Mouse (Mus musculus): Measurements from ENCODE around the gene Pgm2l1. TPM values are rescaled to one million over a fixed set of nuclear protein-coding genes. Genes with fewer than 3 reads are reported as not detected.

Gene Pgm2l1
- total and polyA plus RNA-seq, 2 experiments from 2014 or later, result 34.4 to 127 TPM

DNA sequence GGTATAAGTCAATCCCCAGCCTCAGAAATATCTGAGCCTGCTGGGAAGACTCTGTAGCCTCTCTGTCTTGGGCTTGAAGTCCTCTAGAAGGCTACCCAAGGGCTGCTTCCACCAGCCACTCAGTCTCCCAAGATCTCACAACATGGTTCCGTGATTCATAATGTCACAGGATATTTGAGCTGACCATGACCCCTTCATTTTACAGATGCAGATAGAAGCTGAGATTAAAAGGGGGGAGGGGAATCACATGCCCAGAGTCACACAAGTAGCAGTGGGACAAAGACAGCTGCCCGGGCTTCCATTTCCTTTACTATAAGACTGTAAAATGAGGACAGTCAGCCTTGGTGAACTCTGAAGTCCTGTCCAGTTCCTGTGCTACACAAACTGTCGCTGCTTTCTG, 45.6 kb upstream of the Pgm2l1 start:
- ATAC-seq, result no peak
- peaks cover 14% of the 10 kb centered on the region for H3K27me3 ChIP-seq (ENCODE audit: insufficient read depth, low read length)
- no peak for TF ChIP-seq CTCF (IDR thresholded peaks at IDR 0.05; ENCODE audit: low read depth)
- H3K9ac ChIP-seq (replicated peaks; ENCODE audit: low read length), result no peak overlapping the region
- peaks cover 6% of the 10 kb centered on the region; the same call in 1 of the 2 replicates for H3K4me1 ChIP-seq (ENCODE audit: insufficient read depth, low read length)
- no peaks in the 10 kb centered on the region for H3K9me3 ChIP-seq (ENCODE audit: low read length)
- H3K27ac ChIP-seq, result no peak overlapping the region
- no peak for DNase-seq (ENCODE audit: low spot score)
- no peak overlapping the region for H3K4me2 ChIP-seq (ENCODE audit: low read depth, low read length)
- H3K4me3 ChIP-seq (ENCODE audit: low read length), result no peak overlapping the region
- H3K36me3 ChIP-seq (ENCODE audit: insufficient read depth, low read length), result no peaks in the 10 kb centered on the region
- 77% methylated on average over 3 of the region's 3 CpGs for WGBS

DNA sequence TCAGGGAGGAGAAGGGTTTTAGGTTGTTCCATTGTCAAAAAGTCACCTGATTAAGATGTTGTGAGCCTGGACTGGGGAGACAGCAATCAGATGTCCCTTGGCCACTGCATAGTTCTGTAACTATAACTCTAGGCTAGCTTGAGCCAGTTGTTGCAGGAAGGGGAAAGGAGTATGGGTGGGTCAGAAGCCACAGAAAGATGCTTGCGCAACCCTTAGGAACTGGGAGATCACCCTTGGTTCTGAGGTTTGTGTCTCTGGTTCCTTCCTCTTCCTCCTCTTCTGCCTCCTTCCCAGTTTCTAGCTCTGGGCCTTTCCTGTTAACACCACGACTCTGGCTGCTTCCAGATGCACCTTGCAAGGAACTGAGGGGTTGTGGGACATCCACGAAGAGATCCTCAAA, 44.8 kb upstream of the Pgm2l1 start:
- H3K27me3 ChIP-seq (ENCODE audit: insufficient read depth, low read length), result peaks cover 14% of the 10 kb centered on the region
- H3K9ac ChIP-seq (replicated peaks; ENCODE audit: low read length), result no peak overlapping the region
- no peak for TF ChIP-seq CTCF (IDR thresholded peaks at IDR 0.05; ENCODE audit: low read depth)
- no peak overlapping the region for H3K27ac ChIP-seq
- no peaks in the 10 kb centered on the region for H3K36me3 ChIP-seq (ENCODE audit: insufficient read depth, low read length)
- no peak overlapping the region for H3K4me2 ChIP-seq (ENCODE audit: low read depth, low read length)
- H3K4me1 ChIP-seq (ENCODE audit: insufficient read depth, low read length), result peaks cover 6% of the 10 kb centered on the region; the same call in 1 of the 2 replicates
- WGBS, result 79% methylated on average over 3 of the region's 3 CpGs
- ATAC-seq (no peak), DNase-seq (ENCODE audit: low spot score) (no peak)
- no peaks in the 10 kb centered on the region for H3K9me3 ChIP-seq (ENCODE audit: low read length)
- no peak overlapping the region for H3K4me3 ChIP-seq (ENCODE audit: low read length)

DNA sequence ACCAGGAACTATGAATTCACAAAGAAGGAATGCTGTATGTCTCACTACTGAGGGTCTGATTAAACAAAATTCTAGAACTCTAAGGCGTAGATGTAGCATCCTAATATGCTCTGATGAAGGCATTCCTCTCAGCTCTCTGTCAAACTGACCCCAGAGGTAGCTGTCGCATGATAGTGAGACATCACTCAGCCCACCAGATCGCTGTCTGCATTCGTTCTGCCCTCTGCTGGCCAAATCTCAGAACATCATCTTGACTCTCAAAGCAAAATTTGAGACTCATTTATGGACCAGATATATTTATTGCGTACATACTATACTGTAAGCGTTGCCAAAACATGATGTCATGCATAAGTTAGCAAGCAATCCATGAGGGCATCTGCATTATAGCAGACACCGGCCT, 39.6 kb upstream of the Pgm2l1 start:
- Histone ChIP-seq H3K27ac (no peak overlapping the region), H3K36me3 (ENCODE audit: insufficient read depth, low read length) (no peaks in the 10 kb centered on the region), H3K9ac (replicated peaks; ENCODE audit: low read length) (no peak overlapping the region), H3K4me1 (ENCODE audit: insufficient read depth, low read length) (no peaks in the 10 kb centered on the region), H3K4me3 (ENCODE audit: low read length) (no peak overlapping the region), H3K9me3 (ENCODE audit: low read length) (no peaks in the 10 kb centered on the region), H3K4me2 (ENCODE audit: low read depth, low read length) (no peak overlapping the region), H3K27me3 (ENCODE audit: insufficient read depth, low read length) (no peaks in the 10 kb centered on the region)
- WGBS, result 24% methylated on average over 7 of the region's 7 CpGs
- ATAC-seq (peak; percentile 38; the same call in 1 of the 2 replicates), DNase-seq (ENCODE audit: low spot score) (peak; percentile 79)
- TF ChIP-seq CTCF (IDR thresholded peaks at IDR 0.05; ENCODE audit: low read depth), result peak; percentile 85

DNA sequence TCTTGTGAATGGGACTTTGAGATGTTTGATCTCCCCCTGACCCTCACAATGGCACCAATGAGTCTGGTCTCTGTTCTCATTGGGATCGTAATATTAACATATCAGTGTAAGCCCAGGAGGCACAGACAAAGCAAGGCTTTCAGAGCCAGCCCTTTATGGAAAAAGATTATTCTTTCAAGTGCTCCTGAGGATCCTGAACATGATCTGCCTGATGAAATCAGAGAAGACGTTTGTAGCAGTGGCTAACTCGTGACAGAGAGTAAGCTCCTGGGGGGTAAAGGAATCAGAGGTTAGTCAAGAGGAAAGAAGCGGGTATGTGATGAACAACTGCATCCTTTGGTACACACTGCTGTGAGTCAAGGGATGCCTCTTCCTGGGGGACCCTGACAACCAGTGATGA, 37.0 kb upstream of the Pgm2l1 start:
- Histone ChIP-seq H3K4me1 (ENCODE audit: insufficient read depth, low read length) (no peaks in the 10 kb centered on the region), H3K4me2 (ENCODE audit: low read depth, low read length) (no peak overlapping the region), H3K36me3 (ENCODE audit: insufficient read depth, low read length) (no peaks in the 10 kb centered on the region), H3K9me3 (ENCODE audit: low read length) (no peaks in the 10 kb centered on the region), H3K9ac (replicated peaks; ENCODE audit: low read length) (no peak overlapping the region), H3K4me3 (ENCODE audit: low read length) (no peak overlapping the region), H3K27me3 (ENCODE audit: insufficient read depth, low read length) (no peaks in the 10 kb centered on the region), H3K27ac (no peak overlapping the region)
- no peak for ATAC-seq
- 43% methylated on average over 4 of the region's 4 CpGs for WGBS
- no peak for DNase-seq (ENCODE audit: low spot score)
- no peak for TF ChIP-seq CTCF (IDR thresholded peaks at IDR 0.05; ENCODE audit: low read depth)

DNA sequence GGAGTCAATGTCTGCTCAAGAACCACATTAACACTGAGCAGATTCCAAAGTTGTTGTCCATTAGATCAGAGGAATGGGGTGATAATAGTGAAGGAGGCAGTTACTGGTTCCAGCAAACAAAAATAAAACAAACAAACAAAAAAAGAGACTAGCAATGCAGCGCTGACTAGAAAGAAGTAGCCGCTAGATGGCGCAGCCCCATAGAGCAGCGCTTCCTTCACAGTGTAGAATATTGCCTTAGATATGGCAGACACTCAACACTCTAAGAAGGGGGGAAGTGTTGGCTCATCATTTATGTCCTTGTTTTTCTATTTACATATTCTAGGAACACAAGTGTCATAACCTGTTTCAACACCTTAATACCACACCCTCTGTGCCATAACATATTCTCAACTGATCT, 36.4 kb upstream of the Pgm2l1 start:
- TF ChIP-seq CTCF (IDR thresholded peaks at IDR 0.05; ENCODE audit: low read depth), result peak; percentile 87
- no peak overlapping the region for H3K4me3 ChIP-seq (ENCODE audit: low read length)
- H3K27ac ChIP-seq, result no peak overlapping the region
- DNase-seq (ENCODE audit: low spot score) (peak; percentile 82), ATAC-seq (peak; percentile 80)
- no peaks in the 10 kb centered on the region for H3K9me3 ChIP-seq (ENCODE audit: low read length)
- no peaks in the 10 kb centered on the region for H3K27me3 ChIP-seq (ENCODE audit: insufficient read depth, low read length)
- WGBS, result 4% methylated on average over 4 of the region's 4 CpGs
- no peaks in the 10 kb centered on the region for H3K4me1 ChIP-seq (ENCODE audit: insufficient read depth, low read length)
- no peaks in the 10 kb centered on the region for H3K36me3 ChIP-seq (ENCODE audit: insufficient read depth, low read length)
- H3K4me2 ChIP-seq (ENCODE audit: low read depth, low read length), result no peak overlapping the region
- no peak overlapping the region for H3K9ac ChIP-seq (replicated peaks; ENCODE audit: low read length)

DNA sequence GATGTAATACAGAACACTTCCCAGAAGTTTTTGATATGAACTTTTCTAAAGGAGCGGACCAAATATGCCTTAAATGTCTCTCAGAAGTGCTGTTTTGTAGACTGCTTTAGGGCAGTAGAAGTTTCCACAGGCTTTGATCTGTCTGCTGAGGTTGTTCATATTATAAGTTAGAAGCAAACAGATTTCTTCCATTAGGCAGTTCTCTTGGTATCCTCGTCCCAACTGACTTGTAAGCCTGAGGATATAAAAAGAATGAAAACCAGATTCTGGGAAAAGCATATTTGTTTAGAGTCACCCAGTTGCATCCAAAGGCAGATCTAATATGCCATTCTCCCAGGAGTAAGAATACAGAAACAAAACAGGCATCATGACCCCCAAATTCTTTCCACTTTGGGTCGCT, 26.0 kb upstream of the Pgm2l1 start:
- Histone ChIP-seq H3K27me3 (ENCODE audit: insufficient read depth, low read length) (no peaks in the 10 kb centered on the region), H3K4me2 (ENCODE audit: low read depth, low read length) (no peak overlapping the region), H3K27ac (no peak overlapping the region), H3K4me1 (ENCODE audit: insufficient read depth, low read length) (no peaks in the 10 kb centered on the region), H3K36me3 (ENCODE audit: insufficient read depth, low read length) (no peaks in the 10 kb centered on the region), H3K9me3 (ENCODE audit: low read length) (no peaks in the 10 kb centered on the region), H3K4me3 (ENCODE audit: low read length) (no peak overlapping the region), H3K9ac (replicated peaks; ENCODE audit: low read length) (no peak overlapping the region)
- WGBS, result 93% methylated on average over 3 of the region's 3 CpGs
- no peak for DNase-seq (ENCODE audit: low spot score)
- no peak for TF ChIP-seq CTCF (IDR thresholded peaks at IDR 0.05; ENCODE audit: low read depth)
- no peak for ATAC-seq

DNA sequence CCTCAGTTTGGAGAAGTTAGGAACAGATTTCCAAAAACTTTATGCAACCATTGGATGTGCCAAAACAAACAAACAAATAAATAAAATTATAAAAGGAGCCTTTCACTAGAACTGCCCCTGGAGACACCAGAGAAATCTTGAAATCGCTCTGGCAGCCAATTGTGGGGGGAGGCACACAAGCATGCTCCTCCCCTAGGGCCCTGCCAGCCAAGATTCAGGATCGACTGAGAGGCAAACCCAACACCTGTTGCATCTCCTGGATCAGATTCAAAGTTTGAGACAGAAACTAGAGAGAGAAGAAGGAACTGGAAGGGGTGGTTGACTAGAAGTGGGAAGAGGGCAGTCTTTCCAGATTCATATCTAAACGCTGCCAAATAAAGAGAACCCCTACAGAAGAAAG, 23.6 kb upstream of the Pgm2l1 start:
- no peak for DNase-seq (ENCODE audit: low spot score)
- H3K4me1 ChIP-seq (ENCODE audit: insufficient read depth, low read length), result no peaks in the 10 kb centered on the region
- no peaks in the 10 kb centered on the region for H3K9me3 ChIP-seq (ENCODE audit: low read length)
- TF ChIP-seq CTCF (IDR thresholded peaks at IDR 0.05; ENCODE audit: low read depth), result no peak
- WGBS, result 43% methylated on average over 3 of the region's 3 CpGs
- no peak for ATAC-seq
- H3K27ac ChIP-seq, result no peak overlapping the region
- H3K4me2 ChIP-seq (ENCODE audit: low read depth, low read length), result no peak overlapping the region
- H3K27me3 ChIP-seq (ENCODE audit: insufficient read depth, low read length), result no peaks in the 10 kb centered on the region
- H3K4me3 ChIP-seq (ENCODE audit: low read length), result no peak overlapping the region
- H3K36me3 ChIP-seq (ENCODE audit: insufficient read depth, low read length), result no peaks in the 10 kb centered on the region
- H3K9ac ChIP-seq (replicated peaks; ENCODE audit: low read length), result no peak overlapping the region
